In genomic region chr5:138993371-138994107, GRCm38 (mm10) we compare ENCODE assay signal across 8 mouse cellular contexts. TPM values are rescaled to one million over a fixed set of nuclear protein-coding genes. Genes with fewer than 3 reads are reported as not detected.
DNase-seq lines count a peak whose midpoint lies in the region; ATAC-seq and TF ChIP-seq lines count a peak whose summit lies in the region.

No protein-coding gene starts in this region.

- H3K4me3 ChIP-seq in lung, embryonic 14.5 days (ENCODE audit: low read depth, low read length): peak overlapping the region; percentile 70
- peak overlapping the region; percentile 67 for H3K4me3 ChIP-seq in embryonic facial prominence, embryonic 12.5 days
- peak overlapping the region; percentile 71 for H3K4me3 ChIP-seq in hindbrain, postnatal 0 days (ENCODE audit: low read length)
- peak overlapping the region; percentile 77 for H3K4me3 ChIP-seq in midbrain, embryonic 16.5 days (ENCODE audit: low read depth, low read length)

- peak overlapping the region; percentile 92 for H3K4me2 ChIP-seq in lung, embryonic 14.5 days
- peak overlapping the region; percentile 94 for H3K4me2 ChIP-seq in embryonic facial prominence, embryonic 12.5 days (replicated peaks)
- H3K4me2 ChIP-seq in hindbrain, postnatal 0 days (ENCODE audit: low read depth, low read length): peak overlapping the region; percentile 82
- peak overlapping the region; percentile 90 for H3K4me2 ChIP-seq in midbrain, embryonic 16.5 days (ENCODE audit: low read length)

- peak overlapping the region; percentile 95 for H3K27ac ChIP-seq in lung, embryonic 14.5 days (ENCODE audit: low read depth)
- peak overlapping the region; percentile 83 for H3K27ac ChIP-seq in embryonic facial prominence, embryonic 12.5 days
- H3K27ac ChIP-seq in hindbrain, postnatal 0 days: no peak overlapping the region
- no peak overlapping the region for H3K27ac ChIP-seq in midbrain, embryonic 16.5 days (ENCODE audit: low read length)

- peaks cover 65% of the 10 kb centered on the region for H3K27me3 ChIP-seq in lung, embryonic 14.5 days (ENCODE audit: insufficient read depth, low read length)
- H3K27me3 ChIP-seq in embryonic facial prominence, embryonic 12.5 days: peaks cover 78% of the 10 kb centered on the region
- peaks cover 4% of the 10 kb centered on the region; the same call in 1 of the 2 replicates for H3K27me3 ChIP-seq in hindbrain, postnatal 0 days (ENCODE audit: insufficient read depth, low read length)
- H3K27me3 ChIP-seq in midbrain, embryonic 16.5 days (ENCODE audit: control insufficient read depth, insufficient read depth, low read depth, low read length): peaks cover 28% of the 10 kb centered on the region

- ATAC-seq in lung, embryonic 14.5 days (ENCODE audit: insufficient read depth): no peak
- no peak for ATAC-seq in embryonic facial prominence, embryonic 12.5 days (ENCODE audit: insufficient number of reproducible peaks, insufficient read depth, low FRiP score, low TSS enrichment)
- no peak for ATAC-seq in hindbrain, postnatal 0 days
- no peak for ATAC-seq in midbrain, embryonic 16.5 days

- H3K4me1 ChIP-seq in lung, embryonic 14.5 days (ENCODE audit: insufficient read depth): peaks cover 16% of the 10 kb centered on the region
- H3K4me1 ChIP-seq in embryonic facial prominence, embryonic 12.5 days: peaks cover 62% of the 10 kb centered on the region
- H3K4me1 ChIP-seq in hindbrain, postnatal 0 days (ENCODE audit: insufficient read depth, low read length): peaks cover 31% of the 10 kb centered on the region
- H3K4me1 ChIP-seq in midbrain, embryonic 16.5 days (ENCODE audit: control insufficient read depth, insufficient read depth, low read length): peaks cover 49% of the 10 kb centered on the region

- peak overlapping the region; percentile 83 for H3K9ac ChIP-seq in lung, embryonic 14.5 days
- H3K9ac ChIP-seq in embryonic facial prominence, embryonic 12.5 days: peak overlapping the region; percentile 80
- H3K9ac ChIP-seq in hindbrain, postnatal 0 days (replicated peaks; ENCODE audit: low read length): peak overlapping the region; percentile 79
- peak overlapping the region; percentile 89 for H3K9ac ChIP-seq in midbrain, embryonic 16.5 days (ENCODE audit: low read depth, low read length)

- no peaks in the 10 kb centered on the region for H3K9me3 ChIP-seq in lung, embryonic 14.5 days (ENCODE audit: low read depth, low read length)
- H3K9me3 ChIP-seq in embryonic facial prominence, embryonic 12.5 days: no peaks in the 10 kb centered on the region
- no peaks in the 10 kb centered on the region for H3K9me3 ChIP-seq in hindbrain, postnatal 0 days (ENCODE audit: low read length)
- no peaks in the 10 kb centered on the region for H3K9me3 ChIP-seq in midbrain, embryonic 16.5 days (replicated peaks; ENCODE audit: control insufficient read depth, low read length, poor library complexity, severe bottlenecking)

- 1% methylated on average over 40 of the region's 40 CpGs for WGBS in lung, embryonic 14.5 days
- WGBS in embryonic facial prominence, embryonic 12.5 days: under 1% methylated on average over 40 of the region's 40 CpGs
- WGBS in hindbrain, postnatal 0 days: under 1% methylated on average over 40 of the region's 40 CpGs
- under 1% methylated on average over 35 of the region's 40 CpGs for WGBS in midbrain, embryonic 16.5 days

- peak; percentile 31 for DNase-seq in lung, embryonic 14.5 days
- DNase-seq in lung, postnatal 4 days: no peak
- no peak for DNase-seq in hindbrain, postnatal 0 days (ENCODE audit: low spot score)
- no peak for DNase-seq in thymus, postnatal 4 days
- DNase-seq in layer of hippocampus, adult 8-10 months (ENCODE audit: low spot score in 2 of 2): no peak
- no peak for DNase-seq in ovary, postnatal 36 days (ENCODE audit: low spot score)

- 0 out of 2 replicates have a peak, but pooled peaks cover 5% of the 10 kb centered on the region for H3K36me3 ChIP-seq in lung, embryonic 14.5 days (ENCODE audit: insufficient read depth)
- H3K36me3 ChIP-seq in embryonic facial prominence, embryonic 12.5 days: no peaks in the 10 kb centered on the region
- H3K36me3 ChIP-seq in hindbrain, postnatal 0 days (ENCODE audit: insufficient read depth, low read length): no peaks in the 10 kb centered on the region
- no peaks in the 10 kb centered on the region for H3K36me3 ChIP-seq in midbrain, embryonic 16.5 days (ENCODE audit: control insufficient read depth, insufficient read depth, low read length)

- TF ChIP-seq CTCF in lung, embryonic 14.5 days (IDR thresholded peaks at IDR 0.05; ENCODE audit: low read depth): no peak
- no peak for TF ChIP-seq CTCF in hindbrain, postnatal 0 days (IDR thresholded peaks at IDR 0.05; ENCODE audit: low read depth)

RNA-seq across cellular contexts. Expression of gene Pdgfa, which starts 3.6 kb away (rescaled TPM):
- polyA plus RNA-seq in lung, embryonic 14.5 days (2014; fragmentation: Nextera tagmentation; extraction: Ambion mirVana): 40.9 and 46.0 TPM in 2 replicates
- polyA plus RNA-seq in embryonic facial prominence, embryonic 12.5 days (2016; fragmentation: Nextera tagmentation; extraction: Ambion mirVana): 38.4 and 42.8 TPM in 2 replicates
- total RNA-seq in hindbrain, postnatal 0 days (2014; rRNA removed): 49.0 and 54.4 TPM in 2 replicates
- polyA plus RNA-seq in hindbrain, postnatal 0 days (2015; fragmentation: Nextera tagmentation; extraction: Ambion mirVana): 41.9 and 47.5 TPM in 2 replicates
- 27.0 and 32.2 TPM in 2 replicates for polyA plus RNA-seq in midbrain, embryonic 16.5 days (2015; fragmentation: Nextera tagmentation; extraction: Ambion mirVana)
- 10 to 100 TPM; 41.3 to 48.8 (median 46.4) TPM for total RNA-seq in layer of hippocampus, adult 8-10 months (2022)

Comparison
In these comparisons a context has a peak if more than half of its experiments do, and no peak if none do; other contexts are left out.
1. H3K27ac ChIP-seq: peak in lung, embryonic 14.5 days (single experiment) and embryonic facial prominence, embryonic 12.5 days (single experiment); none in hindbrain, postnatal 0 days (single experiment) and midbrain, embryonic 16.5 days (single experiment).
2. Peak in every context shown above with its lines, with median percentiles within 50 percentile points of each other: H3K4me2 ChIP-seq, H3K4me3 ChIP-seq and H3K9ac ChIP-seq.